Mouse (Mus musculus) heart, adult 2 months (tissue): Measurements from ENCODE around the gene Ldb3.

Experiments used
- CTCF ChIP-seq: fragments of 200-600 bp; IDR thresholded peaks from 2 replicates; pipeline ENCODE4 v1.8.1; 2022; ENCODE audit warnings: antibody characterized with exemption, mild to moderate bottlenecking, moderate library complexity
- POLR2A ChIP-seq: fragments of 200-500 bp; IDR thresholded peaks from 2 replicates; pipeline ENCODE4 v1.6.1; 2011; ENCODE audit warnings: mild to moderate bottlenecking, low read depth, low read length, control low read depth; ENCODE audit not compliant: insufficient read depth

GRCm38 (mm10) chr14:34532536-34532935 lies 55.9 kb downstream of the Ldb3 start:
- TF ChIP-seq CTCF (no peak), POLR2A (no peak)
